Mouse (Mus musculus): Measurements from ENCODE around the gene Odf3b. TPM values are rescaled to one million over a fixed set of nuclear protein-coding genes. Genes with fewer than 3 reads are reported as not detected.

The Odf3b gene
- total and polyA plus RNA-seq, 2 experiments from 2014 or later, result 8.6 to 10.7 TPM

GRCm38 (mm10) chr15:89340136-89340535 lies 38.9 kb downstream of the Odf3b start:
- WGBS, result 89% methylated on average over 3 of the region's 3 CpGs
- Histone ChIP-seq H3K27me3 (ENCODE audit: insufficient read depth, low read length) (no peaks in the 10 kb centered on the region), H3K4me2 (ENCODE audit: low read depth, low read length, poor library complexity, severe bottlenecking) (no peak overlapping the region), H3K36me3 (ENCODE audit: insufficient read depth, low read length) (no peaks in the 10 kb centered on the region), H3K9me3 (ENCODE audit: low read length) (no peaks in the 10 kb centered on the region), H3K9ac (replicated peaks; ENCODE audit: low read length, poor library complexity, severe bottlenecking) (no peak overlapping the region), H3K27ac (ENCODE audit: low read depth, low read length) (no peak overlapping the region), H3K4me3 (ENCODE audit: low read depth, low read length) (no peak overlapping the region), H3K4me1 (ENCODE audit: insufficient read depth, low read length) (no peaks in the 10 kb centered on the region)
- DNase-seq (ENCODE audit: low spot score), result no peak
- TF ChIP-seq CTCF (IDR thresholded peaks at IDR 0.05), result no peak
- ATAC-seq (ENCODE audit: low FRiP score), result no peak

DNA sequence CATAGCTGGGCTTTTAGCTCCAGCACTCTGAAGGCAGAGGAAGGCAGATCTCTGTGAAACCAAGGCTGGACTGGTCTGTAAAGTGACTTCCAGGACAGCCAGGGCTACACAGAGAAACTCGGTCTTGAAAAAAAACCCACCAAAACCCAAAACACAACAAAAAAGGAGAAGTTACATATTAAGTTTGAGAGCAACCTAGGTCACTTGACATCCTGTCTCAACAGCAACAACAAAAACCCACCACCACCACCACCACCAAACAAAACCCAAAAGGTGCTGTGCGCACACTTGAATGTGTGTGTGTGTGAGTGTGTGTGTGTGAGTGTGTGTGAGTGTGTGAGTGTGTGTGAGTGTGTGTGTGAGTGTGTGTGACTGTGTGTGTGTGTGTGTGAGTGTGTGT lies 39.4 kb downstream of the Odf3b start:
- Histone ChIP-seq H3K9ac (replicated peaks; ENCODE audit: low read length, poor library complexity, severe bottlenecking) (no peak overlapping the region), H3K4me1 (ENCODE audit: insufficient read depth, low read length) (no peaks in the 10 kb centered on the region)
- 81% methylated on average over 2 of the region's 2 CpGs for WGBS

GRCm38 (mm10) chr15:89336422-89336821 lies 42.7 kb downstream of the Odf3b start:
- H3K27ac ChIP-seq (ENCODE audit: low read depth, low read length), result no peak overlapping the region
- no peaks in the 10 kb centered on the region for H3K9me3 ChIP-seq (ENCODE audit: low read length)
- H3K4me1 ChIP-seq (ENCODE audit: insufficient read depth, low read length), result no peaks in the 10 kb centered on the region
- H3K27me3 ChIP-seq (ENCODE audit: insufficient read depth, low read length), result no peaks in the 10 kb centered on the region
- 88% methylated on average over 14 of the region's 14 CpGs for WGBS
- H3K36me3 ChIP-seq (ENCODE audit: insufficient read depth, low read length), result no peaks in the 10 kb centered on the region
- no peak overlapping the region for H3K9ac ChIP-seq (replicated peaks; ENCODE audit: low read length, poor library complexity, severe bottlenecking)
- no peak for TF ChIP-seq CTCF (IDR thresholded peaks at IDR 0.05)
- DNase-seq (ENCODE audit: low spot score), result no peak
- H3K4me2 ChIP-seq (ENCODE audit: low read depth, low read length, poor library complexity, severe bottlenecking), result no peak overlapping the region
- ATAC-seq (ENCODE audit: low FRiP score), result no peak
- no peak overlapping the region for H3K4me3 ChIP-seq (ENCODE audit: low read depth, low read length)

More for the DNA sequence above, 39.4 kb downstream of the Odf3b start:
- no peak for ATAC-seq (ENCODE audit: low FRiP score)
- no peak for DNase-seq (ENCODE audit: low spot score)
- H3K36me3 ChIP-seq (ENCODE audit: insufficient read depth, low read length), result no peaks in the 10 kb centered on the region
- H3K4me3 ChIP-seq (ENCODE audit: low read depth, low read length), result no peak overlapping the region
- no peaks in the 10 kb centered on the region for H3K27me3 ChIP-seq (ENCODE audit: insufficient read depth, low read length)
- H3K9me3 ChIP-seq (ENCODE audit: low read length), result no peaks in the 10 kb centered on the region
- no peak overlapping the region for H3K4me2 ChIP-seq (ENCODE audit: low read depth, low read length, poor library complexity, severe bottlenecking)
- TF ChIP-seq CTCF (IDR thresholded peaks at IDR 0.05), result no peak
- H3K27ac ChIP-seq (ENCODE audit: low read depth, low read length), result no peak overlapping the region

DNA sequence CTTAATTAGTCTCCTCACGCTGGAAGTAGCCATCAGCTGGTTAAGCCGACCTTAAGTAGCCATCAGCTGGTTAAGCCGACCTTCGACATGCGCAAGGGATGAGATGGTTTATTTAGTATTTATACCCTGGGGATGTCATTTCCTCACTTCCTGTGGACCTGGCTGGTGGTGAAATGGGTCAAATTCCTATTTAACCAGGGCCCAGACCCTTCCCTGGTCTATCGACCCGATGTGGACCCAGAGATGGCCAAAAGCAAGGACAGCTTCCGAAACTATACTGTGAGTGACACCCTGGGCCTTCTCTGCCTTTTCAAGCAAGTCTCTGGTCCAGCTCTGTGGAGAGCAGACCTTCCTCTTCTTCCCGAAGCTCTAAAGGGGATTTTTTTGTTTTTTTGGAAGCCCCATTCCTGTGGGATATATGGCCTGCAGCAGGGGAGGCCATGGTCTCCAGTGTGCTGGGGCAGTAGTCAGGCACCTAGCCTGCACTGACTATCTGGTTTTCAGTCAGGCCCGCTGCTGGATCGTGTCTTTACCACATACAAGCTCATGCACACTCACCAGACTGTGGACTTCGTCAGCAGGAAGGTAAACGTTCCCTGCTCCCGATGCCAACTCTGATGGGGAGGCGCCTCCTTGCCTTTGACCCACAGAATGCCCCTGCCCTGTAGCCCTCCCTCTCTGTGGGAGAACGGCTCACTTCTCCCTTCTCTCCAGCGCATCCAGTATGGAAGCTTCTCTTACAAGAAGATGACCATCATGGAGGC lies 44.1 kb downstream of the Odf3b start:
- no peak overlapping the region for H3K9ac ChIP-seq (replicated peaks; ENCODE audit: low read length, poor library complexity, severe bottlenecking)
- WGBS, result 85% methylated on average over 17 of the region's 17 CpGs
- H3K27ac ChIP-seq (ENCODE audit: low read depth, low read length), result no peak overlapping the region
- no peak for DNase-seq (ENCODE audit: low spot score)
- no peaks in the 10 kb centered on the region for H3K36me3 ChIP-seq (ENCODE audit: insufficient read depth, low read length)
- H3K4me3 ChIP-seq (ENCODE audit: low read depth, low read length), result no peak overlapping the region
- H3K9me3 ChIP-seq (ENCODE audit: low read length), result no peaks in the 10 kb centered on the region
- H3K4me1 ChIP-seq (ENCODE audit: insufficient read depth, low read length), result no peaks in the 10 kb centered on the region
- ATAC-seq (ENCODE audit: low FRiP score), result no peak
- TF ChIP-seq CTCF (IDR thresholded peaks at IDR 0.05), result no peak
- no peaks in the 10 kb centered on the region for H3K27me3 ChIP-seq (ENCODE audit: insufficient read depth, low read length)
- H3K4me2 ChIP-seq (ENCODE audit: low read depth, low read length, poor library complexity, severe bottlenecking), result no peak overlapping the region

GRCm38 (mm10) chr15:89334271-89334670 lies 44.8 kb downstream of the Odf3b start, which contains the start of gene Miox:
Gene Miox (plus strand): TSS chr15:89334398.
- 85% methylated on average over 7 of the region's 7 CpGs for WGBS
- Histone ChIP-seq H3K9ac (replicated peaks; ENCODE audit: low read length, poor library complexity, severe bottlenecking) (no peak within 1 kb of the TSS), H3K36me3 (ENCODE audit: insufficient read depth, low read length) (no peaks in the 10 kb centered on the region), H3K27me3 (ENCODE audit: insufficient read depth, low read length) (no peaks in the 10 kb centered on the region), H3K4me3 (ENCODE audit: low read depth, low read length) (no peak within 1 kb of the TSS), H3K4me1 (ENCODE audit: insufficient read depth, low read length) (no peaks in the 10 kb centered on the region), H3K9me3 (ENCODE audit: low read length) (no peaks in the 10 kb centered on the region), H3K27ac (ENCODE audit: low read depth, low read length) (no peak within 1 kb of the TSS), H3K4me2 (ENCODE audit: low read depth, low read length, poor library complexity, severe bottlenecking) (no peak within 1 kb of the TSS)
- no peak for DNase-seq (ENCODE audit: low spot score)
- no peak for ATAC-seq (ENCODE audit: low FRiP score)
- TF ChIP-seq CTCF (IDR thresholded peaks at IDR 0.05), result no peak

Other genes starting within 250 kb of the Odf3b start
- 1.5 and 4.7 TPM in 2 replicates for gene Mapk12, start 238.6 kb downstream of the Odf3b start, total RNA-seq (2014; rRNA removed)
- gene Mapk12, start 238.6 kb downstream of the Odf3b start, polyA plus RNA-seq (2015; fragmentation: Nextera tagmentation; extraction: Ambion mirVana), result 2.0 and 3.2 TPM in 2 replicates
- 26.9 and 34.8 TPM in 2 replicates for gene Mapk11, start 229.7 kb downstream of the Odf3b start, total RNA-seq (2014; rRNA removed)
- 18.9 and 19.3 TPM in 2 replicates for gene Mapk11, start 229.7 kb downstream of the Odf3b start, polyA plus RNA-seq (2015; fragmentation: Nextera tagmentation; extraction: Ambion mirVana)
- gene Plxnb2, start 198.5 kb downstream of the Odf3b start, total RNA-seq (2014; rRNA removed), result 153 and 199 TPM in 2 replicates
- 46.8 and 50.4 TPM in 2 replicates for gene Plxnb2, start 198.5 kb downstream of the Odf3b start, polyA plus RNA-seq (2015; fragmentation: Nextera tagmentation; extraction: Ambion mirVana)
- 98.8 and 115 TPM in 2 replicates for gene Dennd6b, start 182.8 kb downstream of the Odf3b start, total RNA-seq (2014; rRNA removed)
- 88.2 and 88.3 TPM in 2 replicates for gene Dennd6b, start 182.8 kb downstream of the Odf3b start, polyA plus RNA-seq (2015; fragmentation: Nextera tagmentation; extraction: Ambion mirVana)
- gene Ppp6r2, start 167.7 kb downstream of the Odf3b start, total RNA-seq (2014; rRNA removed), result 225 and 315 TPM in 2 replicates
- 76.5 and 87.1 TPM in 2 replicates for gene Ppp6r2, start 167.7 kb downstream of the Odf3b start, polyA plus RNA-seq (2015; fragmentation: Nextera tagmentation; extraction: Ambion mirVana)
- gene Sbf1, start 64.0 kb downstream of the Odf3b start, total RNA-seq (2014; rRNA removed), result 268 and 287 TPM in 2 replicates
- 77.3 and 79.3 TPM in 2 replicates for gene Sbf1, start 64.0 kb downstream of the Odf3b start, polyA plus RNA-seq (2015; fragmentation: Nextera tagmentation; extraction: Ambion mirVana)
- not detected in 2 replicates for gene Adm2, start 56.6 kb downstream of the Odf3b start, total RNA-seq (2014; rRNA removed)
- not detected in 2 replicates for gene Adm2, start 56.6 kb downstream of the Odf3b start, polyA plus RNA-seq (2015; fragmentation: Nextera tagmentation; extraction: Ambion mirVana)
- not detected in 2 replicates for gene Miox, start 44.9 kb downstream of the Odf3b start, total RNA-seq (2014; rRNA removed)
- gene Miox, start 44.9 kb downstream of the Odf3b start, polyA plus RNA-seq (2015; fragmentation: Nextera tagmentation; extraction: Ambion mirVana), result not detected in 2 replicates
- 20.2 and 25.6 TPM in 2 replicates for gene Lmf2, start 23.6 kb downstream of the Odf3b start, total RNA-seq (2014; rRNA removed)
- 27.3 and 30.9 TPM in 2 replicates for gene Lmf2, start 23.6 kb downstream of the Odf3b start, polyA plus RNA-seq (2015; fragmentation: Nextera tagmentation; extraction: Ambion mirVana)
- 87.1 and 88.8 TPM in 2 replicates for gene Ncaph2, start 23.6 kb downstream of the Odf3b start, total RNA-seq (2014; rRNA removed)
- 88.0 and 96.9 TPM in 2 replicates for gene Ncaph2, start 23.6 kb downstream of the Odf3b start, polyA plus RNA-seq (2015; fragmentation: Nextera tagmentation; extraction: Ambion mirVana)
- 24.9 and 36.1 TPM in 2 replicates for gene Sco2, start 5.4 kb downstream of the Odf3b start, total RNA-seq (2014; rRNA removed)
- gene Sco2, start 5.4 kb downstream of the Odf3b start, polyA plus RNA-seq (2015; fragmentation: Nextera tagmentation; extraction: Ambion mirVana), result 23.1 and 26.5 TPM in 2 replicates
- gene Tymp, start 2.2 kb downstream of the Odf3b start, total RNA-seq (2014; rRNA removed), result 4.6 and 7.0 TPM in 2 replicates
- 3.1 and 3.6 TPM in 2 replicates for gene Tymp, start 2.2 kb downstream of the Odf3b start, polyA plus RNA-seq (2015; fragmentation: Nextera tagmentation; extraction: Ambion mirVana)
- 0.14 and 0.22 TPM in 2 replicates for gene Klhdc7b, start 5.6 kb upstream of the Odf3b start, total RNA-seq (2014; rRNA removed)
- gene Klhdc7b, start 5.6 kb upstream of the Odf3b start, polyA plus RNA-seq (2015; fragmentation: Nextera tagmentation; extraction: Ambion mirVana), result not detected in 2 replicates
- gene Syce3, start 31.2 kb upstream of the Odf3b start, total RNA-seq (2014; rRNA removed), result not detected in 2 replicates
- gene Syce3, start 31.2 kb upstream of the Odf3b start, polyA plus RNA-seq (2015; fragmentation: Nextera tagmentation; extraction: Ambion mirVana), result not detected in 2 replicates
- gene Cpt1b, start 46.6 kb upstream of the Odf3b start, total RNA-seq (2014; rRNA removed), result 2.4 and 4.7 TPM in 2 replicates
- 1.7 and 2.2 TPM in 2 replicates for gene Cpt1b, start 46.6 kb upstream of the Odf3b start, polyA plus RNA-seq (2015; fragmentation: Nextera tagmentation; extraction: Ambion mirVana)
- 0.66 and 1.2 TPM in 2 replicates for gene C730034F03Rik, start 50.3 kb upstream of the Odf3b start, total RNA-seq (2014; rRNA removed)
- 2.1 and 3.9 TPM in 2 replicates for gene C730034F03Rik, start 50.3 kb upstream of the Odf3b start, polyA plus RNA-seq (2015; fragmentation: Nextera tagmentation; extraction: Ambion mirVana)
- 0.85 and 0.93 TPM in 2 replicates for gene Gm44502, start 50.4 kb upstream of the Odf3b start, total RNA-seq (2014; rRNA removed)
- not detected in 2 replicates for gene Gm44502, start 50.4 kb upstream of the Odf3b start, polyA plus RNA-seq (2015; fragmentation: Nextera tagmentation; extraction: Ambion mirVana)
- 65.3 and 66.2 TPM in 2 replicates for gene Chkb, start 50.6 kb upstream of the Odf3b start, total RNA-seq (2014; rRNA removed)
- gene Chkb, start 50.6 kb upstream of the Odf3b start, polyA plus RNA-seq (2015; fragmentation: Nextera tagmentation; extraction: Ambion mirVana), result 101 and 103 TPM in 2 replicates
- gene Mapk8ip2, start 74.6 kb upstream of the Odf3b start, total RNA-seq (2014; rRNA removed), result 100 and 110 TPM in 2 replicates
- 68.0 and 68.8 TPM in 2 replicates for gene Mapk8ip2, start 74.6 kb upstream of the Odf3b start, polyA plus RNA-seq (2015; fragmentation: Nextera tagmentation; extraction: Ambion mirVana)
- 31.0 and 34.0 TPM in 2 replicates for gene Arsa, start 98.1 kb upstream of the Odf3b start, total RNA-seq (2014; rRNA removed)
- 32.4 and 37.1 TPM in 2 replicates for gene Arsa, start 98.1 kb upstream of the Odf3b start, polyA plus RNA-seq (2015; fragmentation: Nextera tagmentation; extraction: Ambion mirVana)
- gene Shank3, start 120.3 kb upstream of the Odf3b start, total RNA-seq (2014; rRNA removed), result 61.5 and 63.2 TPM in 2 replicates
- gene Shank3, start 120.3 kb upstream of the Odf3b start, polyA plus RNA-seq (2015; fragmentation: Nextera tagmentation; extraction: Ambion mirVana), result 8.1 and 12.6 TPM in 2 replicates
- gene Acr, start 189.0 kb upstream of the Odf3b start, total RNA-seq (2014; rRNA removed), result 1.7 and 3.5 TPM in 2 replicates
- gene Acr, start 189.0 kb upstream of the Odf3b start, polyA plus RNA-seq (2015; fragmentation: Nextera tagmentation; extraction: Ambion mirVana), result 2.0 and 3.1 TPM in 2 replicates
- 48.2 and 49.7 TPM in 2 replicates for gene Rabl2, start 212.6 kb upstream of the Odf3b start, total RNA-seq (2014; rRNA removed)
- 68.1 and 70.1 TPM in 2 replicates for gene Rabl2, start 212.6 kb upstream of the Odf3b start, polyA plus RNA-seq (2015; fragmentation: Nextera tagmentation; extraction: Ambion mirVana)